Mouse (Mus musculus): Measurements from ENCODE around the gene Tmem198b. TPM values are rescaled to one million over a fixed set of nuclear protein-coding genes. Genes with fewer than 3 reads are reported as not detected.
"Not testable (repeated sequence)": the region's sequence is repeated elsewhere in the genome, so short reads cannot be mapped to it uniquely, and the experiment has no call there.

The Tmem198b gene
- 10.8 and 14.4 TPM in 2 replicates for total RNA-seq (2014; fragmentation: Nextera tagmentation)
- 3.4 and 3.6 TPM in 2 replicates for total RNA-seq (2017)

GRCm38 (mm10) chr10:128804271-128805091 lies at the start of gene Tmem198b:
Tmem198b (minus strand) TSS chr10:128804370.
- peak; percentile 41 for ATAC-seq (replicated peaks; ENCODE audit: poor library complexity, severe bottlenecking)

GRCm38 (mm10) chr10:128850339-128850738 lies 46.2 kb upstream of the Tmem198b start:
- no peak for ATAC-seq (replicated peaks; ENCODE audit: poor library complexity, severe bottlenecking)

- ATAC-seq (replicated peaks; ENCODE audit: poor library complexity, severe bottlenecking), result no peak
Observed at GRCm38 (mm10) chr10:128848426-128848825, 44.3 kb upstream of the Tmem198b start.

GRCm38 (mm10) chr10:128846664-128847063 lies 42.5 kb upstream of the Tmem198b start:
- no peak for ATAC-seq (replicated peaks; ENCODE audit: poor library complexity, severe bottlenecking)

- peak; percentile 59; the same call in 1 of the 2 replicates for ATAC-seq (replicated peaks; ENCODE audit: poor library complexity, severe bottlenecking)
Observed at GRCm38 (mm10) chr10:128845516-128845915, 41.3 kb upstream of the Tmem198b start.

GRCm38 (mm10) chr10:128843260-128843659 lies 39.1 kb upstream of the Tmem198b start:
- ATAC-seq (replicated peaks; ENCODE audit: poor library complexity, severe bottlenecking), result no peak

GRCm38 (mm10) chr10:128840612-128841011 lies 36.4 kb upstream of the Tmem198b start:
- no peak for ATAC-seq (replicated peaks; ENCODE audit: poor library complexity, severe bottlenecking)

- ATAC-seq (replicated peaks; ENCODE audit: poor library complexity, severe bottlenecking), result no peak
Observed at GRCm38 (mm10) chr10:128839434-128839833, 35.3 kb upstream of the Tmem198b start.

GRCm38 (mm10) chr10:128837400-128837799 lies 33.2 kb upstream of the Tmem198b start:
- ATAC-seq (replicated peaks; ENCODE audit: poor library complexity, severe bottlenecking), result no peak

GRCm38 (mm10) chr10:128823821-128824220 lies 19.7 kb upstream of the Tmem198b start:
- no peak for ATAC-seq (replicated peaks; ENCODE audit: poor library complexity, severe bottlenecking)

GRCm38 (mm10) chr10:128823087-128823486 lies 18.9 kb upstream of the Tmem198b start:
- not testable (repeated sequence) for ATAC-seq (replicated peaks; ENCODE audit: poor library complexity, severe bottlenecking)

- no peak for ATAC-seq (replicated peaks; ENCODE audit: poor library complexity, severe bottlenecking)
Observed at GRCm38 (mm10) chr10:128822135-128822534, 18.0 kb upstream of the Tmem198b start.

- ATAC-seq (replicated peaks; ENCODE audit: poor library complexity, severe bottlenecking), result peak; percentile 97
Observed at GRCm38 (mm10) chr10:128821358-128822056, 17.3 kb upstream of the Tmem198b start, which contains the start of gene Ormdl2. Ormdl2 (minus strand) TSS chr10:128821645.

- no peak for ATAC-seq (replicated peaks; ENCODE audit: poor library complexity, severe bottlenecking)
Observed at GRCm38 (mm10) chr10:128820217-128820616, 16.0 kb upstream of the Tmem198b start.

GRCm38 (mm10) chr10:128817033-128817432 lies 12.9 kb upstream of the Tmem198b start, which contains the start of gene Sarnp:
Sarnp (plus strand) TSS chr10:128817333.
- no peak for ATAC-seq (replicated peaks; ENCODE audit: poor library complexity, severe bottlenecking)

- ATAC-seq (replicated peaks; ENCODE audit: poor library complexity, severe bottlenecking), result no peak
Observed at GRCm38 (mm10) chr10:128807018-128807417, 2.8 kb upstream of the Tmem198b start.

GRCm38 (mm10) chr10:128806086-128806485 lies 1.9 kb upstream of the Tmem198b start:
- no peak for ATAC-seq (replicated peaks; ENCODE audit: poor library complexity, severe bottlenecking)

GRCm38 (mm10) chr10:128805092-128806000 lies 1.2 kb upstream of the Tmem198b start:
- ATAC-seq (replicated peaks; ENCODE audit: poor library complexity, severe bottlenecking), result peak; percentile 81

- 0 out of 2 replicates have a peak, but pooled peaks have one; percentile 0 for ATAC-seq (replicated peaks; ENCODE audit: poor library complexity, severe bottlenecking)
Observed at GRCm38 (mm10) chr10:128803771-128804270, 349 bp downstream of the Tmem198b start, which contains the start of gene Dnajc14. Dnajc14 (plus strand) TSS chr10:128804062.

GRCm38 (mm10) chr10:128803361-128803760 lies 809 bp downstream of the Tmem198b start:
- no peak for ATAC-seq (replicated peaks; ENCODE audit: poor library complexity, severe bottlenecking)

Measured in granulocyte monocyte progenitor cell, adult 5-6 weeks (primary cell).